In the genomic region with DNA sequence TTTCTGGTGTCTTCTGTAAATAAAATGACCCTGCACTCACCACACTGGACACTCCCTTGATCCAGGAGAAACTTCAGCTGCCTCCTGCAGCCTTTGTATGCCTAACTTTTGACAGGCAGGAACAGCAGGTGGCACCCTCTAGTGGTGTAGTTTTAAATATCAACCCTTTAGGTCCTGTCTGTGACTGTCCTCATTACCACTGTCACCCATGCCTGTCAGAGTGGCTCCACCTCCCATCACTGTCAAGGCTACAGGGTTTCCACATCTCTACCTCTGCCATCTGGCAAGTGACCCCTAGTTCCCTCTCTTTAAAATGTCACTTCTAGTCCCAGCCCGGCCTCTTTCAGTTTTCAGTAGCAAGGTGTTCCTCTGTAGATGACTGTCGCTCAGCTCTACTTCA, we compare ENCODE assay signal across 8 mouse cellular contexts.
DNase-seq lines count a peak whose midpoint lies in the region; ATAC-seq and TF ChIP-seq lines count a peak whose summit lies in the region.

No protein-coding gene starts in this region.

- H3K9me3 ChIP-seq in embryonic facial prominence, embryonic 14.5 days (ENCODE audit: control insufficient read depth, low read length), result no peaks in the 10 kb centered on the region

- peak; percentile 39 for DNase-seq in left cerebral cortex, adult 11 months (ENCODE audit: low spot score)
- DNase-seq in left cerebral cortex, adult 8-10 months (ENCODE audit: low spot score in 2 of 2), result no peak
- peak; percentile 62 to 68 for DNase-seq in adrenal gland, postnatal 36 days
- DNase-seq in embryonic facial prominence, embryonic 14.5 days (ENCODE audit: low spot score), result peak; percentile 51
- DNase-seq in heart, postnatal 36 days, result peak; percentile 24 to 54
- peak; percentile 37 to 59 for DNase-seq in layer of hippocampus, adult 2 months (ENCODE audit: low spot score in 2 of 2)
- DNase-seq in lung, postnatal 10 days, result peak; percentile 75
- DNase-seq in spleen, postnatal 36 days (ENCODE audit: low spot score in 2 of 2), result peak; percentile 73 to 75

- H3K27me3 ChIP-seq in embryonic facial prominence, embryonic 14.5 days (replicated peaks; ENCODE audit: control insufficient read depth, insufficient read depth, low read length), result no peaks in the 10 kb centered on the region

- ATAC-seq in embryonic facial prominence, embryonic 14.5 days (ENCODE audit: low read depth), result no peak

- no peak overlapping the region for H3K9ac ChIP-seq in embryonic facial prominence, embryonic 14.5 days (ENCODE audit: low read depth, low read length)

- intact Hi-C loops in heart, postnatal 36 days (cut with DNase I), result loop anchor here (5.0 kb wide), 1 partner anchor 751 kb away; no protein-coding TSS in a partner anchor

- no peaks in the 10 kb centered on the region for H3K36me3 ChIP-seq in embryonic facial prominence, embryonic 14.5 days (ENCODE audit: control insufficient read depth, insufficient read depth, low read length)

- peak; percentile 88 for TF ChIP-seq CTCF in layer of hippocampus, adult 2 months (conservative IDR thresholded peaks at IDR 0.05)

- H3K4me3 ChIP-seq in embryonic facial prominence, embryonic 14.5 days (ENCODE audit: low read depth, low read length), result no peak overlapping the region
- no peak overlapping the region for H3K4me3 ChIP-seq in layer of hippocampus, adult 2 months

- WGBS in embryonic facial prominence, embryonic 14.5 days, result 81% methylated on average over 2 of the region's 2 CpGs

- H3K4me1 ChIP-seq in embryonic facial prominence, embryonic 14.5 days (ENCODE audit: control insufficient read depth, insufficient read depth, low read length), result 0 out of 2 replicates have a peak, but pooled peaks cover 5% of the 10 kb centered on the region

- no peak overlapping the region for H3K4me2 ChIP-seq in embryonic facial prominence, embryonic 14.5 days (ENCODE audit: low read depth, low read length)

- H3K27ac ChIP-seq in embryonic facial prominence, embryonic 14.5 days (replicated peaks; ENCODE audit: low read depth, low read length), result no peak overlapping the region
- no peak overlapping the region; the same call in 1 of the 2 replicates for H3K27ac ChIP-seq in layer of hippocampus, adult 2 months

Comparison
In these comparisons a context has a peak if more than half of its experiments do, and no peak if none do; other contexts are left out.
1. DNase-seq: peak in left cerebral cortex, adult 11 months (single experiment), adrenal gland, postnatal 36 days (2 of 2), embryonic facial prominence, embryonic 14.5 days (single experiment), heart, postnatal 36 days (2 of 2), layer of hippocampus, adult 2 months (2 of 2), lung, postnatal 10 days (single experiment) and spleen, postnatal 36 days (2 of 2); none in left cerebral cortex, adult 8-10 months (0 of 2).